Mouse (Mus musculus) brain, adult 2 months (tissue): ENCODE measurements at regions not wholly inside any gene's neighbourhood (a gene's known extent, or its start where the extent isn't known, plus 50 kb on each side); places are given as distances from the start of the nearest gene placed in this dataset.

Experiments
- DNase-seq: peaks from one replicate; pipeline ENCODE4 v3.0.0; 2011; ENCODE audit warnings: low read depth, low spot score

GRCm38 (mm10) chr10:38147421-38147820 lies 674.2 kb downstream of the Rfpl4b start:
- DNase-seq = no peak

- no peak for DNase-seq
Observed at GRCm38 (mm10) chr10:38139196-38139595, 682.4 kb downstream of the Rfpl4b start.

- DNase-seq = peak; percentile 28
Observed at GRCm38 (mm10) chr10:38121911-38122573, 699.5 kb downstream of the Rfpl4b start.

GRCm38 (mm10) chr10:38118601-38119000 lies 703.0 kb downstream of the Rfpl4b start:
- DNase-seq = no peak

- DNase-seq = no peak
Observed at GRCm38 (mm10) chr10:38116516-38116915, 705.1 kb downstream of the Rfpl4b start.

- no peak for DNase-seq
Observed at GRCm38 (mm10) chr10:38114194-38114593, 707.4 kb downstream of the Rfpl4b start.

GRCm38 (mm10) chr10:38108591-38108990 lies 713.0 kb downstream of the Rfpl4b start:
- DNase-seq = no peak

- DNase-seq = peak; percentile 11
Observed at GRCm38 (mm10) chr10:38103570-38103969, 718.0 kb downstream of the Rfpl4b start.

- peak; percentile 8 for DNase-seq
Observed at GRCm38 (mm10) chr10:38078521-38078920, 743.1 kb downstream of the Rfpl4b start.

- DNase-seq = peak; percentile 29
Observed at GRCm38 (mm10) chr10:38072394-38072793, 749.2 kb downstream of the Rfpl4b start.

GRCm38 (mm10) chr10:38059050-38059449 lies 762.5 kb downstream of the Rfpl4b start:
- no peak for DNase-seq

- no peak for DNase-seq
Observed at GRCm38 (mm10) chr10:38010452-38010851, 811.1 kb downstream of the Rfpl4b start.

GRCm38 (mm10) chr10:37995691-37996445 lies 825.7 kb downstream of the Rfpl4b start:
- peak; percentile 95 for DNase-seq

- DNase-seq = peak; percentile 51
Observed at GRCm38 (mm10) chr10:37988297-37989263, 833.0 kb downstream of the Rfpl4b start.

- no peak for DNase-seq
Observed at GRCm38 (mm10) chr10:37978899-37979539, 840.3 kb upstream of the Marcks start.

- DNase-seq = no peak
Observed at GRCm38 (mm10) chr10:37960051-37960450, 821.3 kb upstream of the Marcks start.

GRCm38 (mm10) chr10:37914780-37915179 lies 776.1 kb upstream of the Marcks start:
- DNase-seq = peak; percentile 8

GRCm38 (mm10) chr10:37911669-37912068 lies 772.9 kb upstream of the Marcks start:
- no peak for DNase-seq

- peak; percentile 15 for DNase-seq
Observed at GRCm38 (mm10) chr10:37908276-37908675, 769.6 kb upstream of the Marcks start.

- peak; percentile 98 for DNase-seq
Observed at GRCm38 (mm10) chr10:37907731-37908130, 769.0 kb upstream of the Marcks start.

- no peak for DNase-seq
Observed at GRCm38 (mm10) chr10:37887961-37888360, 749.2 kb upstream of the Marcks start.
